Mouse (Mus musculus) c-Kit-negative CD71-positive TER-119-positive erythroid progenitor cells, embryonic 14.5 days (primary cell): ENCODE measurements around the gene Nkx6-1.

Source experiments
- DNase-seq: peaks from one replicate; pipeline ENCODE4 v3.0.0-alpha.2; 2013; ENCODE audit warnings: low read depth, low spot score

Nkx6-1 gene

GRCm38 (mm10) chr5:101659411-101659971, 5.3 kb downstream of the Nkx6-1 start:
- DNase-seq = no peak

GRCm38 (mm10) chr5:101658984-101659290, 5.9 kb downstream of the Nkx6-1 start:
- no peak for DNase-seq

GRCm38 (mm10) chr5:101658188-101658983, 6.4 kb downstream of the Nkx6-1 start:
- no peak for DNase-seq

GRCm38 (mm10) chr5:101657698-101658097, 7.1 kb downstream of the Nkx6-1 start:
- DNase-seq = no peak

GRCm38 (mm10) chr5:101656107-101656506, 8.7 kb downstream of the Nkx6-1 start:
- DNase-seq = no peak

GRCm38 (mm10) chr5:101655418-101655817, 9.4 kb downstream of the Nkx6-1 start:
- DNase-seq = no peak

GRCm38 (mm10) chr5:101647726-101648686, 16.8 kb downstream of the Nkx6-1 start:
- no peak for DNase-seq

- DNase-seq = no peak
Observed at GRCm38 (mm10) chr5:101646961-101647575, 17.7 kb downstream of the Nkx6-1 start.

- no peak for DNase-seq
Observed at GRCm38 (mm10) chr5:101645071-101645470, 19.7 kb downstream of the Nkx6-1 start.

GRCm38 (mm10) chr5:101638101-101638500, 26.7 kb downstream of the Nkx6-1 start:
- no peak for DNase-seq
